Mouse (Mus musculus): ENCODE results near the gene Eps15l1. TPM values are rescaled to one million over a fixed set of nuclear protein-coding genes. Genes with fewer than 3 reads are reported as not detected.

The Eps15l1 gene
- polyA plus RNA-seq, 1 experiment from 2014 or later, result 68.2 TPM

DNA sequence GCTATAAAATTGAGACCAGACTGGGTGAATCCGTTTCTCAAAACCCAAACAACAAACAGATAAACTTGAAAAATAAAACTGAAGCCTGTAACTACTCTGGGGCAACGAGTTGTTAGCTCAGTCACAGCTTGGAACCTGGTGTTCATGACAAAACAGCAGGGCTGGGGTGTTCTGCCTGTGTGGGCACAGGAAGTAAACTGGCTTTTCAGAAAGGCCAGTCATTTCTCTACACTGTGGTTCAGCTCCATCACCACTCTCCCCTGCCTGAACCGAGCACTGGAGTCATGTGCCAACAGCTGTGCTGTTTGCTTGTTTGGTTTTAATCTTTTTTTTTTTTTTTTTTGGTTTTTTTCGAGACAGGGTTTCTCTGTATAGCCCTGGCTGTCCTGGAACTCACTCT lies 77.5 kb downstream of the Eps15l1 start:
- H3K4me1 ChIP-seq (ENCODE audit: control insufficient read depth, insufficient read depth, low read length), result no peaks in the 10 kb centered on the region
- H3K27me3 ChIP-seq (ENCODE audit: control insufficient read depth, insufficient read depth, low read length), result no peaks in the 10 kb centered on the region
- WGBS, result 77% methylated on average over 4 of the region's 4 CpGs
- no peak overlapping the region for H3K4me3 ChIP-seq (ENCODE audit: low read depth, low read length)
- H3K36me3 ChIP-seq (ENCODE audit: control insufficient read depth, insufficient read depth, low read length), result peaks cover 28% of the 10 kb centered on the region
- H3K4me2 ChIP-seq (replicated peaks; ENCODE audit: low read depth, low read length), result no peak overlapping the region
- H3K27ac ChIP-seq (ENCODE audit: low read length), result no peak overlapping the region
- ATAC-seq (ENCODE audit: insufficient number of reproducible peaks, insufficient read depth, low FRiP score, low read depth), result no peak
- no peak overlapping the region for H3K9ac ChIP-seq (replicated peaks; ENCODE audit: low read depth, low read length)
- no peaks in the 10 kb centered on the region for H3K9me3 ChIP-seq (ENCODE audit: control insufficient read depth, low read depth, low read length)

GRCm38 (mm10) chr8:72342556-72343300 lies 78.5 kb downstream of the Eps15l1 start:
- WGBS, result 91% methylated on average over 5 of the region's 5 CpGs
- Histone ChIP-seq H3K4me3 (ENCODE audit: low read depth, low read length) (no peak overlapping the region), H3K27me3 (ENCODE audit: control insufficient read depth, insufficient read depth, low read length) (no peaks in the 10 kb centered on the region), H3K36me3 (ENCODE audit: control insufficient read depth, insufficient read depth, low read length) (peaks cover 33% of the 10 kb centered on the region), H3K4me2 (replicated peaks; ENCODE audit: low read depth, low read length) (no peak overlapping the region), H3K9ac (replicated peaks; ENCODE audit: low read depth, low read length) (no peak overlapping the region), H3K27ac (ENCODE audit: low read length) (no peak overlapping the region), H3K4me1 (ENCODE audit: control insufficient read depth, insufficient read depth, low read length) (no peaks in the 10 kb centered on the region), H3K9me3 (ENCODE audit: control insufficient read depth, low read depth, low read length) (no peaks in the 10 kb centered on the region)
- ATAC-seq (ENCODE audit: insufficient number of reproducible peaks, insufficient read depth, low FRiP score, low read depth), result no peak

GRCm38 (mm10) chr8:72337034-72337433 lies 84.2 kb downstream of the Eps15l1 start:
- H3K4me2 ChIP-seq (replicated peaks; ENCODE audit: low read depth, low read length), result no peak overlapping the region
- no peak for ATAC-seq (ENCODE audit: insufficient number of reproducible peaks, insufficient read depth, low FRiP score, low read depth)
- H3K36me3 ChIP-seq (ENCODE audit: control insufficient read depth, insufficient read depth, low read length), result peaks cover 39% of the 10 kb centered on the region
- no peaks in the 10 kb centered on the region for H3K9me3 ChIP-seq (ENCODE audit: control insufficient read depth, low read depth, low read length)
- H3K9ac ChIP-seq (replicated peaks; ENCODE audit: low read depth, low read length), result no peak overlapping the region
- no peaks in the 10 kb centered on the region for H3K27me3 ChIP-seq (ENCODE audit: control insufficient read depth, insufficient read depth, low read length)
- H3K4me3 ChIP-seq (ENCODE audit: low read depth, low read length), result no peak overlapping the region
- no peaks in the 10 kb centered on the region for H3K4me1 ChIP-seq (ENCODE audit: control insufficient read depth, insufficient read depth, low read length)
- no peak overlapping the region for H3K27ac ChIP-seq (ENCODE audit: low read length)

- Histone ChIP-seq H3K27me3 (ENCODE audit: control insufficient read depth, insufficient read depth, low read length) (no peaks in the 10 kb centered on the region), H3K4me3 (ENCODE audit: low read depth, low read length) (no peak overlapping the region), H3K4me1 (ENCODE audit: control insufficient read depth, insufficient read depth, low read length) (no peaks in the 10 kb centered on the region), H3K9me3 (ENCODE audit: control insufficient read depth, low read depth, low read length) (no peaks in the 10 kb centered on the region), H3K4me2 (replicated peaks; ENCODE audit: low read depth, low read length) (no peak overlapping the region), H3K9ac (replicated peaks; ENCODE audit: low read depth, low read length) (no peak overlapping the region), H3K36me3 (ENCODE audit: control insufficient read depth, insufficient read depth, low read length) (peaks cover 39% of the 10 kb centered on the region), H3K27ac (ENCODE audit: low read length) (no peak overlapping the region)
- ATAC-seq (ENCODE audit: insufficient number of reproducible peaks, insufficient read depth, low FRiP score, low read depth), result no peak
- 64% methylated on average over 2 of the region's 2 CpGs for WGBS
Observed at GRCm38 (mm10) chr8:72336273-72336672, 85.0 kb downstream of the Eps15l1 start.

GRCm38 (mm10) chr8:72334144-72334641 lies 87.1 kb downstream of the Eps15l1 start:
- no peak for ATAC-seq (ENCODE audit: insufficient number of reproducible peaks, insufficient read depth, low FRiP score, low read depth)
- 79% methylated on average over 4 of the region's 4 CpGs for WGBS

DNA sequence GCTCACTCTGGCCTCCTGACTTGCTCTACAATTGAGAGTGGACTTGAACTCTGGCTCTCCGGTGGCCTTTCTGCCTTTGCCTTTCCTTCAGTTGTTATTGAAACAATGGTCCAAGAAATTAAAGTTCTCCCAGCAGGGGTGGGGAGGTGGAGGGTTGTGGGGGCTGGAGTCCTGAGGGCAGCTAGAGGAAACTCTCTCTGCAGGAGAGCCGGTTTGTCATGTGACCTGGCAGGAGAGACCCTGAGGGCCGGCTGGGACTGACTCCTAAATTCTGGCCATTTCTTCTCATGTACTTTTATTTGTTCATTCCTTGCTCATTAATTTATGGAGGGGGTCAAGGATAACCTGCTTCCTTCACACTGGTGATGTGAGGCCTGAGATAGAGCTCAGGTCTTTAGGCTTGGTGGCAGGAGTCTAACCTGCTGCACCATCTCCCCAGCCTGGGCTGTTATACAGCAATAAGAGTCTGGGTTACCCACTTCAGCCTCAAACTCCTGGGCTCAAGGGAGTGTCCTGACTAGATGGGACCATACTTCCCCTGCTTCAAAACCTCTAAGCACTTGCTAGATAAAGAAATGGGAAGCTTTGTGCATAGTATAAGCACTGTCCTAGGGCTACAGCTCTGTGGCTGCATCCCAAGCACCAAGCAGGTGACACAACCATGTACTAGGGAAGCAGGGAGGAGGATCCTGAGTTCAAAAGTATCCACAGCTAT lies 87.7 kb downstream of the Eps15l1 start:
- Histone ChIP-seq H3K36me3 (ENCODE audit: control insufficient read depth, insufficient read depth, low read length) (peaks cover 22% of the 10 kb centered on the region; the same call in 1 of the 2 replicates), H3K4me3 (ENCODE audit: low read depth, low read length) (no peak overlapping the region), H3K4me1 (ENCODE audit: control insufficient read depth, insufficient read depth, low read length) (no peaks in the 10 kb centered on the region), H3K27me3 (ENCODE audit: control insufficient read depth, insufficient read depth, low read length) (no peaks in the 10 kb centered on the region), H3K27ac (ENCODE audit: low read length) (no peak overlapping the region), H3K9me3 (ENCODE audit: control insufficient read depth, low read depth, low read length) (no peaks in the 10 kb centered on the region), H3K9ac (replicated peaks; ENCODE audit: low read depth, low read length) (no peak overlapping the region), H3K4me2 (replicated peaks; ENCODE audit: low read depth, low read length) (no peak overlapping the region)
- no peak for ATAC-seq (ENCODE audit: insufficient number of reproducible peaks, insufficient read depth, low FRiP score, low read depth)
- WGBS, result 46% methylated on average over 3 of the region's 3 CpGs

More at GRCm38 (mm10) chr8:72334144-72334641, 87.1 kb downstream of the Eps15l1 start:
- no peak overlapping the region for H3K4me3 ChIP-seq (ENCODE audit: low read depth, low read length)
- H3K27me3 ChIP-seq (ENCODE audit: control insufficient read depth, insufficient read depth, low read length), result no peaks in the 10 kb centered on the region
- H3K9ac ChIP-seq (replicated peaks; ENCODE audit: low read depth, low read length), result no peak overlapping the region
- no peaks in the 10 kb centered on the region for H3K4me1 ChIP-seq (ENCODE audit: control insufficient read depth, insufficient read depth, low read length)
- peaks cover 23% of the 10 kb centered on the region; the same call in 1 of the 2 replicates for H3K36me3 ChIP-seq (ENCODE audit: control insufficient read depth, insufficient read depth, low read length)
- H3K4me2 ChIP-seq (replicated peaks; ENCODE audit: low read depth, low read length), result no peak overlapping the region
- no peaks in the 10 kb centered on the region for H3K9me3 ChIP-seq (ENCODE audit: control insufficient read depth, low read depth, low read length)
- no peak overlapping the region for H3K27ac ChIP-seq (ENCODE audit: low read length)

DNA sequence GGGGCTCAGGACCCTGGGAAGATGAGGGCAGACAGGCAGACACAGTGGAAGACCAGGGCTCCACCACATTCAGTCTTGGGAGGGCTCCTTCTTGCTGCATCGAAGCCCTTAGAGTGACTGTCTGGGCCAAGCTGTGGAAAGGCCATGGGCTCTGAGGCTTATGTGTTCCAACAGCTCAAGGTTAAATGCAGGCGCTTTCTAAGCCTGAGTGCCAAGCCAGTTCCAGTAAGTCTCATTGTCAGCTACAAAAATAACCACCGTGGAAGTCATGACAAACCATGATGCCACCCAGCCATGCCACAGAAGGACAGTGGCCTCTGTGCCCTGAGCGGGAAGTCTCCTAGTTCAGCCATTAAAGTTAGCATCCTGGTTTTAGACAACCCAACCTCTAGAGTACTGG lies 89.6 kb downstream of the Eps15l1 start:
- Histone ChIP-seq H3K4me1 (ENCODE audit: control insufficient read depth, insufficient read depth, low read length) (no peaks in the 10 kb centered on the region), H3K9ac (replicated peaks; ENCODE audit: low read depth, low read length) (no peak overlapping the region), H3K27me3 (ENCODE audit: control insufficient read depth, insufficient read depth, low read length) (no peaks in the 10 kb centered on the region), H3K9me3 (ENCODE audit: control insufficient read depth, low read depth, low read length) (no peaks in the 10 kb centered on the region), H3K36me3 (ENCODE audit: control insufficient read depth, insufficient read depth, low read length) (peaks cover 11% of the 10 kb centered on the region; the same call in 1 of the 2 replicates), H3K4me2 (replicated peaks; ENCODE audit: low read depth, low read length) (no peak overlapping the region), H3K27ac (ENCODE audit: low read length) (no peak overlapping the region), H3K4me3 (ENCODE audit: low read depth, low read length) (no peak overlapping the region)
- no peak for ATAC-seq (ENCODE audit: insufficient number of reproducible peaks, insufficient read depth, low FRiP score, low read depth)
- 90% methylated on average over 4 of the region's 4 CpGs for WGBS

- no peaks in the 10 kb centered on the region for H3K4me1 ChIP-seq (ENCODE audit: control insufficient read depth, insufficient read depth, low read length)
- no peak overlapping the region for H3K27ac ChIP-seq (ENCODE audit: low read length)
- no peak overlapping the region for H3K9ac ChIP-seq (replicated peaks; ENCODE audit: low read depth, low read length)
- H3K27me3 ChIP-seq (ENCODE audit: control insufficient read depth, insufficient read depth, low read length), result no peaks in the 10 kb centered on the region
- H3K4me2 ChIP-seq (replicated peaks; ENCODE audit: low read depth, low read length), result no peak overlapping the region
- no peak for ATAC-seq (ENCODE audit: insufficient number of reproducible peaks, insufficient read depth, low FRiP score, low read depth)
- 76% methylated on average over 6 of the region's 6 CpGs for WGBS
- H3K4me3 ChIP-seq (ENCODE audit: low read depth, low read length), result no peak overlapping the region
- peaks cover 6% of the 10 kb centered on the region; the same call in 1 of the 2 replicates for H3K36me3 ChIP-seq (ENCODE audit: control insufficient read depth, insufficient read depth, low read length)
- no peaks in the 10 kb centered on the region for H3K9me3 ChIP-seq (ENCODE audit: control insufficient read depth, low read depth, low read length)
Observed at GRCm38 (mm10) chr8:72330806-72331516, 90.3 kb downstream of the Eps15l1 start.

Measured in stomach, embryonic 14.5 days (tissue).